In the genomic region with DNA sequence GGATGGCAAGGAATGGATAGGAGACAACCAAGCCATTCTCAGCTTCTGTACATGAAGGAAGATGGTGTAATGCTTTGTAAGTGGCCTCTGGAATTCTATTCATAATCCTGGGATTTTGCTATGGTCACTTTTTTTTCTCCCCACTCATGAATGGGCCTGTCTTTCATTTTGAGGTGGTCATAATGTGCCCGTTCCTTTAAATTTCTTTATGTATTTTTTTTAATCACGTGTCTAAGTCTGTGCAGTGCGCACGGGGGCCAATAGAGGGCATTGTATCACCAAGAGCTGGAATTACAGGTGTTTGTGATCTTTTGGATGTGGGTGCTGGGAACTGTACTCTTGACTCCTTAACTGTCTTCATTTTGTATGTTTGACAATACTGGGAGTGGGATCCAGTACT, we compare ENCODE assay signal across 8 mouse cellular contexts. TPM values are rescaled to one million over a fixed set of nuclear protein-coding genes. Genes with fewer than 3 reads are reported as not detected.
A peak's percentile ranks its signal among the peaks of the same experiment; 100 is the strongest.
DNase-seq lines count a peak whose midpoint lies in the region; ATAC-seq and TF ChIP-seq lines count a peak whose summit lies in the region.

No protein-coding gene starts in this region.

- H3K27ac ChIP-seq in forebrain, embryonic 11.5 days (ENCODE audit: low read depth, low read length) = peak overlapping the region; percentile 77
- peak overlapping the region; percentile 81 for H3K27ac ChIP-seq in limb, embryonic 15.5 days
- no peak overlapping the region for H3K27ac ChIP-seq in midbrain, embryonic 16.5 days (ENCODE audit: low read length)

- no peaks in the 10 kb centered on the region; the same call in 1 of the 2 replicates for H3K36me3 ChIP-seq in forebrain, embryonic 11.5 days (ENCODE audit: control insufficient read depth, insufficient read depth, low read length)
- 0 out of 2 replicates have a peak, but pooled peaks cover under 1% of the 10 kb centered on the region for H3K36me3 ChIP-seq in limb, embryonic 15.5 days
- H3K36me3 ChIP-seq in midbrain, embryonic 16.5 days (ENCODE audit: control insufficient read depth, insufficient read depth, low read length) = no peaks in the 10 kb centered on the region

- peak overlapping the region; percentile 74 for H3K9ac ChIP-seq in forebrain, embryonic 11.5 days (ENCODE audit: low read length)
- H3K9ac ChIP-seq in limb, embryonic 15.5 days = peak overlapping the region; percentile 56
- peak overlapping the region; percentile 48 for H3K9ac ChIP-seq in midbrain, embryonic 16.5 days (ENCODE audit: low read depth, low read length)

- peak; percentile 13 to 47 for DNase-seq in urinary bladder, postnatal 36 days (ENCODE audit: low spot score in 2 of 2)
- DNase-seq in urinary bladder, adult 2 months (ENCODE audit: low spot score) = no peak
- peak; percentile 14 for DNase-seq in brain, embryonic 14.5 days (ENCODE audit: low read depth)
- no peak for DNase-seq in forebrain, embryonic 11.5 days (ENCODE audit: low spot score)
- DNase-seq in induced T-regulatory cell, adult 2 months (ENCODE audit: low read depth) = peak; percentile 87
- peak; percentile 51 to 67 for DNase-seq in thymus, postnatal 10 days (ENCODE audit: low spot score in 2 of 2)

- TF ChIP-seq POLR2A in brain, embryonic 14.5 days (IDR thresholded peaks at IDR 0.05; ENCODE audit: borderline replicate concordance, extremely low read depth, insufficient read depth, insufficient read length, poor library complexity, severe bottlenecking) = no peak

- peak; percentile 44; the same call in 1 of the 2 replicates for TF ChIP-seq CTCF in brain, embryonic 14.5 days (IDR thresholded peaks at IDR 0.05; ENCODE audit: borderline replicate concordance, extremely low read depth, insufficient read depth, insufficient read length)

- H3K4me1 ChIP-seq in forebrain, embryonic 11.5 days (replicated peaks; ENCODE audit: control insufficient read depth, insufficient read depth, low read length) = 0 out of 2 replicates have a peak, but pooled peaks cover 4% of the 10 kb centered on the region
- peaks cover 12% of the 10 kb centered on the region for H3K4me1 ChIP-seq in limb, embryonic 15.5 days
- H3K4me1 ChIP-seq in midbrain, embryonic 16.5 days (ENCODE audit: control insufficient read depth, insufficient read depth, low read length) = peaks cover 9% of the 10 kb centered on the region

- H3K4me3 ChIP-seq in forebrain, embryonic 11.5 days (ENCODE audit: low read depth, low read length) = peak overlapping the region; percentile 56
- H3K4me3 ChIP-seq in limb, embryonic 15.5 days = peak overlapping the region; percentile 82
- H3K4me3 ChIP-seq in midbrain, embryonic 16.5 days (ENCODE audit: low read depth, low read length) = peak overlapping the region; percentile 69

- WGBS in forebrain, embryonic 11.5 days = 12% methylated on average over 4 of the region's 4 CpGs
- WGBS in limb, embryonic 15.5 days = 5% methylated on average over 4 of the region's 4 CpGs
- WGBS in midbrain, embryonic 16.5 days = 9% methylated on average over 4 of the region's 4 CpGs

- no peaks in the 10 kb centered on the region for H3K27me3 ChIP-seq in forebrain, embryonic 11.5 days (ENCODE audit: control insufficient read depth, insufficient read depth, low read length)
- no peaks in the 10 kb centered on the region for H3K27me3 ChIP-seq in limb, embryonic 15.5 days
- no peaks in the 10 kb centered on the region for H3K27me3 ChIP-seq in midbrain, embryonic 16.5 days (ENCODE audit: control insufficient read depth, insufficient read depth, low read depth, low read length)

- H3K4me2 ChIP-seq in forebrain, embryonic 11.5 days (ENCODE audit: low read depth, low read length, severe bottlenecking) = peak overlapping the region; percentile 72
- H3K4me2 ChIP-seq in limb, embryonic 15.5 days = peak overlapping the region; percentile 76
- H3K4me2 ChIP-seq in midbrain, embryonic 16.5 days (ENCODE audit: low read length) = peak overlapping the region; percentile 92

- no peaks in the 10 kb centered on the region for H3K9me3 ChIP-seq in forebrain, embryonic 11.5 days (ENCODE audit: control insufficient read depth, low read length)
- H3K9me3 ChIP-seq in limb, embryonic 15.5 days = no peaks in the 10 kb centered on the region
- H3K9me3 ChIP-seq in midbrain, embryonic 16.5 days (replicated peaks; ENCODE audit: control insufficient read depth, low read length, poor library complexity, severe bottlenecking) = no peaks in the 10 kb centered on the region

- ATAC-seq in forebrain, embryonic 11.5 days (replicated peaks; ENCODE audit: low FRiP score) = no peak
- no peak for ATAC-seq in limb, embryonic 15.5 days (ENCODE audit: insufficient number of reproducible peaks, low FRiP score, low TSS enrichment, low read depth)
- ATAC-seq in midbrain, embryonic 16.5 days = no peak

RNA-seq across cellular contexts. Expression of gene Chek2, which starts 0.7 kb away (rescaled TPM):
- polyA plus RNA-seq in urinary bladder, adult 2 months (2012; rRNA removed) = 7.8 and 10.9 TPM in 2 replicates
- 6.3 and 12.2 TPM in 2 replicates for polyA plus RNA-seq in brain, embryonic 14.5 days (2012; rRNA removed)
- 38.2 and 45.6 TPM in 2 replicates for polyA plus RNA-seq in forebrain, embryonic 11.5 days (2014; fragmentation: Nextera tagmentation; extraction: Ambion mirVana)
- 20.0 and 20.7 TPM in 2 replicates for polyA plus RNA-seq in limb, embryonic 15.5 days (2015; fragmentation: Nextera tagmentation; extraction: Ambion mirVana)
- 4.4 and 4.5 TPM in 2 replicates for polyA plus RNA-seq in midbrain, embryonic 16.5 days (2015; fragmentation: Nextera tagmentation; extraction: Ambion mirVana)

RNA-seq across cellular contexts. Expression of gene Hscb, which starts 0.9 kb away (rescaled TPM):
- polyA plus RNA-seq in urinary bladder, adult 2 months (2012; rRNA removed) = 30.7 and 33.3 TPM in 2 replicates
- polyA plus RNA-seq in brain, embryonic 14.5 days (2012; rRNA removed) = 7.9 and 9.0 TPM in 2 replicates
- polyA plus RNA-seq in forebrain, embryonic 11.5 days (2014; fragmentation: Nextera tagmentation; extraction: Ambion mirVana) = 18.6 TPM in 2 replicates
- 24.6 and 25.9 TPM in 2 replicates for polyA plus RNA-seq in limb, embryonic 15.5 days (2015; fragmentation: Nextera tagmentation; extraction: Ambion mirVana)
- polyA plus RNA-seq in midbrain, embryonic 16.5 days (2015; fragmentation: Nextera tagmentation; extraction: Ambion mirVana) = 7.7 and 8.7 TPM in 2 replicates

RNA-seq across cellular contexts. Expression of gene Ulk1, which starts 30.6 kb away (rescaled TPM):
- 26.4 and 41.9 TPM in 2 replicates for polyA plus RNA-seq in urinary bladder, adult 2 months (2012; rRNA removed)
- 93.5 and 118 TPM in 2 replicates for polyA plus RNA-seq in brain, embryonic 14.5 days (2012; rRNA removed)
- 39.4 and 42.8 TPM in 2 replicates for polyA plus RNA-seq in forebrain, embryonic 11.5 days (2014; fragmentation: Nextera tagmentation; extraction: Ambion mirVana)
- polyA plus RNA-seq in limb, embryonic 15.5 days (2015; fragmentation: Nextera tagmentation; extraction: Ambion mirVana) = 15.2 and 17.6 TPM in 2 replicates
- polyA plus RNA-seq in midbrain, embryonic 16.5 days (2015; fragmentation: Nextera tagmentation; extraction: Ambion mirVana) = 29.9 and 31.5 TPM in 2 replicates

RNA-seq across cellular contexts. Expression of gene Ttc28, which starts 39.1 kb away (rescaled TPM):
- 4.9 and 10.8 TPM in 2 replicates for polyA plus RNA-seq in urinary bladder, adult 2 months (2012; rRNA removed)
- polyA plus RNA-seq in brain, embryonic 14.5 days (2012; rRNA removed) = 23.2 and 39.8 TPM in 2 replicates
- 17.0 and 19.9 TPM in 2 replicates for polyA plus RNA-seq in forebrain, embryonic 11.5 days (2014; fragmentation: Nextera tagmentation; extraction: Ambion mirVana)
- 12.4 and 14.7 TPM in 2 replicates for polyA plus RNA-seq in limb, embryonic 15.5 days (2015; fragmentation: Nextera tagmentation; extraction: Ambion mirVana)
- 16.6 and 17.1 TPM in 2 replicates for polyA plus RNA-seq in midbrain, embryonic 16.5 days (2015; fragmentation: Nextera tagmentation; extraction: Ambion mirVana)

Comparison
In these comparisons a context has a peak if more than half of its experiments do, and no peak if none do; other contexts are left out.
1. DNase-seq: peak in urinary bladder, postnatal 36 days (2 of 2), brain, embryonic 14.5 days (single experiment), induced T-regulatory cell, adult 2 months (single experiment) and thymus, postnatal 10 days (2 of 2); none in urinary bladder, adult 2 months (single experiment) and forebrain, embryonic 11.5 days (single experiment).
2. Peak in every context shown above with its lines, with median percentiles within 50 percentile points of each other: H3K4me2 ChIP-seq, H3K4me3 ChIP-seq and H3K9ac ChIP-seq.